Comparison of ENCODE assay signal across 12 mouse cellular contexts in the genomic region with DNA sequence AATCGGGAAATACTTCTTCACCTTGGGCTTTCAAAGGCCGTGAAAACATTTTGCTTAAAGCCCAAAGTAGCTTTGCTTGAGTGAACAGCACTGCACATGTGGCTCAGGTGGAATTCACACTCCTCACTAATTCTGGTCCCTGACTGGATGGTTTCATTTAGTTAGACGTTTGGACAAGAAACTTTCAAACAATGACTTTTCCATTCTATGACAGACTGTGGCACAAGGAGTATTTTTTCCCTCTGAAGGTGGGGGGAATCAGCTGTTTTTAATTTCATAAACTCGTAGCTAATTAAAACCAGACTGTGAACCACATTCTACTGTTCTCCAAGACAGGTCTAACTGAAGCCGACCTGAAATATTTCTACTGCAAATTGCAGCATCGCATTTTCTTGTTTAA. TPM values are rescaled to one million over a fixed set of nuclear protein-coding genes. Genes with fewer than 3 reads are reported as not detected.
DNase-seq lines count a peak whose midpoint lies in the region; ATAC-seq lines count a peak whose summit lies in the region.
"Had no signal": no experiment of that assay in that cellular context is flagged by ENCODE, and none has a peak within 500 bp of the region (broad histone marks: within the 10 kb centered on the region; RNA-seq: fewer than 3 reads in every experiment).

No protein-coding gene starts in this region.

- WGBS in kidney, embryonic 15.5 days: 15% methylated on average over 6 of the region's 6 CpGs
- WGBS in kidney, embryonic 14.5 days: 20% methylated on average over 6 of the region's 6 CpGs

- H3K9me3 ChIP-seq in kidney, embryonic 15.5 days (replicated peaks): no peaks in the 10 kb centered on the region
- H3K9me3 ChIP-seq in kidney, embryonic 14.5 days (ENCODE audit: control insufficient read depth, low read length): no peaks in the 10 kb centered on the region
- H3K9me3 ChIP-seq: forebrain, embryonic 12.5 days; liver, embryonic 15.5 days had no signal

- no peak overlapping the region for H3K9ac ChIP-seq in kidney, embryonic 15.5 days
- no peak overlapping the region for H3K9ac ChIP-seq in kidney, embryonic 14.5 days (ENCODE audit: low read depth, low read length)
- H3K9ac ChIP-seq: liver, embryonic 15.5 days had no signal

- peaks cover 18% of the 10 kb centered on the region for H3K4me1 ChIP-seq in kidney, embryonic 15.5 days
- no peaks in the 10 kb centered on the region; the same call in none of the 2 replicates for H3K4me1 ChIP-seq in kidney, embryonic 14.5 days (ENCODE audit: control insufficient read depth, insufficient read depth, low read length)

- H3K4me3 ChIP-seq in kidney, embryonic 15.5 days (replicated peaks): peak overlapping the region; percentile 53
- no peak overlapping the region; the same call in 1 of the 2 replicates for H3K4me3 ChIP-seq in kidney, embryonic 14.5 days (ENCODE audit: low read length)

- ATAC-seq in kidney, embryonic 15.5 days (replicated peaks; ENCODE audit: low FRiP score): no peak
- no peak for ATAC-seq in kidney, embryonic 14.5 days (ENCODE audit: low FRiP score, low TSS enrichment)

- peak overlapping the region; percentile 97 for H3K4me2 ChIP-seq in kidney, embryonic 15.5 days
- H3K4me2 ChIP-seq in kidney, embryonic 14.5 days (replicated peaks; ENCODE audit: low read depth, low read length): no peak overlapping the region; the same call in 1 of the 2 replicates

- H3K36me3 ChIP-seq in kidney, embryonic 15.5 days: no peaks in the 10 kb centered on the region
- H3K36me3 ChIP-seq in kidney, embryonic 14.5 days (ENCODE audit: control insufficient read depth, insufficient read depth, low read length): no peaks in the 10 kb centered on the region
- H3K36me3 ChIP-seq: forebrain, embryonic 12.5 days; liver, embryonic 15.5 days had no signal

- H3K27me3 ChIP-seq in kidney, embryonic 15.5 days: peaks cover 29% of the 10 kb centered on the region
- no peaks in the 10 kb centered on the region; the same call in 1 of the 2 replicates for H3K27me3 ChIP-seq in kidney, embryonic 14.5 days (ENCODE audit: control insufficient read depth, insufficient read depth, low read length)

- no peak overlapping the region for H3K27ac ChIP-seq in kidney, embryonic 15.5 days
- H3K27ac ChIP-seq in kidney, embryonic 14.5 days (ENCODE audit: low read depth, low read length): no peak overlapping the region
- H3K27ac ChIP-seq: forebrain, embryonic 12.5 days; liver, embryonic 15.5 days had no signal

- intact Hi-C loops in left cerebral cortex, postnatal 4 days (cut with DNase I): no loop called here

- DNase-seq in embryo, embryonic 10.5 days (ENCODE audit: low spot score): peak; percentile 58
- no peak for DNase-seq in embryo, embryonic 9.5 days (ENCODE audit: extremely low spot score)
- peak; percentile 6 for DNase-seq in R1 (ENCODE audit: low read depth, low spot score)
- DNase-seq in hindlimb bud, embryonic 11.5 days (ENCODE audit: extremely low spot score, low read depth, low spot score): peak; percentile 77
- no peak for DNase-seq in right cerebral cortex, postnatal 36 days (ENCODE audit: low spot score in 2 of 2)
- DNase-seq in left cerebral cortex, postnatal 4 days: no peak

RNA-seq across cellular contexts. Expression of gene Neurod1, which starts 28.5 kb away (rescaled TPM):
- polyA plus RNA-seq in kidney, embryonic 15.5 days (2015; fragmentation: Nextera tagmentation; extraction: Ambion mirVana): 0.05 TPM in 1 of 2 replicates, not detected in the other
- not detected in 2 replicates for polyA plus RNA-seq in kidney, embryonic 14.5 days (2014; fragmentation: Nextera tagmentation; extraction: Ambion mirVana)
- total RNA-seq in left cerebral cortex, postnatal 4 days (2021): 10 to 100 TPM; 25.9 to 27.8 TPM
- total RNA-seq: gastrocnemius, postnatal 25 days; hematopoietic stem cell, adult 5-6 weeks had no signal
- polyA plus RNA-seq: liver, embryonic 15.5 days had no signal

RNA-seq across cellular contexts. Expression of gene Cerkl, which starts 28.6 kb away (rescaled TPM):
- polyA plus RNA-seq in kidney, embryonic 15.5 days (2015; fragmentation: Nextera tagmentation; extraction: Ambion mirVana): 1.5 and 2.3 TPM in 2 replicates
- polyA plus RNA-seq in kidney, embryonic 14.5 days (2014; fragmentation: Nextera tagmentation; extraction: Ambion mirVana): 1.4 and 2.7 TPM in 2 replicates
- 1 to 10 TPM; 1.4 to 1.9 TPM for total RNA-seq in left cerebral cortex, postnatal 4 days (2021)

Comparison
In these comparisons a context has a peak if more than half of its experiments do, and no peak if none do; other contexts are left out.
1. DNase-seq: peak in embryo, embryonic 10.5 days (single experiment), R1 (single experiment) and hindlimb bud, embryonic 11.5 days (single experiment); none in embryo, embryonic 9.5 days (single experiment), right cerebral cortex, postnatal 36 days (0 of 2) and left cerebral cortex, postnatal 4 days (single experiment).